Mouse (Mus musculus): Measurements from ENCODE around the gene Usp18. TPM values are rescaled to one million over a fixed set of nuclear protein-coding genes. Genes with fewer than 3 reads are reported as not detected.

Gene Usp18
- polyA plus RNA-seq, 2 experiments: 2.9 to 5.4 TPM

GRCm38 (mm10) chr6:121218002-121218401, 27.7 kb upstream of the Usp18 start:
- H3K27ac ChIP-seq: no peak overlapping the region
- DNase-seq (ENCODE audit: low read depth in 3 of 3, low spot score in 3 of 3) (no peak), ATAC-seq (ENCODE audit: insufficient read depth) (no peak)
- H3K4me1 ChIP-seq (replicated peaks; ENCODE audit: control insufficient read depth in 2 of 2, insufficient read depth in 2 of 2, low read length in 1 of 2): peaks cover 0 to 14% of the 10 kb centered on the region in 2 experiments; a peak in 1 of 4 replicates
- no peaks in the 10 kb centered on the region for H3K27me3 ChIP-seq (ENCODE audit: control insufficient read depth, insufficient read depth, low read length)
- no peak overlapping the region for H3K9ac ChIP-seq (replicated peaks)
- TF ChIP-seq CTCF (IDR thresholded peaks at IDR 0.05; ENCODE audit: low read depth): no peak
- no peak for TF ChIP-seq EP300 (IDR thresholded peaks at IDR 0.05; ENCODE audit: low read depth)
- no peaks in the 10 kb centered on the region for H3K9me3 ChIP-seq (ENCODE audit: control insufficient read depth, low read length)
- WGBS (ENCODE audit: insufficient replicate concordance): 34% methylated on average over 7 of the region's 7 CpGs
- no peak overlapping the region for H3K4me3 ChIP-seq (ENCODE audit: insufficient read depth in 1 of 2, low read depth in 2 of 2, low read length in 2 of 2)
- no peaks in the 10 kb centered on the region for H3K36me3 ChIP-seq (replicated peaks; ENCODE audit: control insufficient read depth, insufficient read depth, low read depth)
- H3K4me2 ChIP-seq (ENCODE audit: low read depth): no peak overlapping the region

- no peak overlapping the region for H3K27ac ChIP-seq
- DNase-seq (ENCODE audit: low read depth in 3 of 3, low spot score in 3 of 3) (no peak), ATAC-seq (ENCODE audit: insufficient read depth) (no peak)
- no peak overlapping the region for H3K4me2 ChIP-seq (ENCODE audit: low read depth)
- WGBS (ENCODE audit: insufficient replicate concordance): 47% methylated on average over 4 of the region's 4 CpGs
- no peaks in the 10 kb centered on the region for H3K36me3 ChIP-seq (replicated peaks; ENCODE audit: control insufficient read depth, insufficient read depth, low read depth)
- no peak overlapping the region for H3K4me3 ChIP-seq (ENCODE audit: insufficient read depth in 1 of 2, low read depth in 2 of 2, low read length in 2 of 2)
- H3K9me3 ChIP-seq (ENCODE audit: control insufficient read depth, low read length): no peaks in the 10 kb centered on the region
- H3K9ac ChIP-seq (replicated peaks): no peak overlapping the region
- H3K4me1 ChIP-seq (replicated peaks; ENCODE audit: control insufficient read depth in 2 of 2, insufficient read depth in 2 of 2, low read length in 1 of 2): peaks cover 0 to 15% of the 10 kb centered on the region in 2 experiments; a peak in 2 of 4 replicates
- H3K27me3 ChIP-seq (ENCODE audit: control insufficient read depth, insufficient read depth, low read length): no peaks in the 10 kb centered on the region
- TF ChIP-seq CTCF (IDR thresholded peaks at IDR 0.05; ENCODE audit: low read depth): no peak
- no peak for TF ChIP-seq EP300 (IDR thresholded peaks at IDR 0.05; ENCODE audit: low read depth)
Observed at GRCm38 (mm10) chr6:121219406-121219805, 26.3 kb upstream of the Usp18 start.

- no peak overlapping the region for H3K27ac ChIP-seq
- H3K36me3 ChIP-seq (replicated peaks; ENCODE audit: control insufficient read depth, insufficient read depth, low read depth): no peaks in the 10 kb centered on the region
- H3K4me1 ChIP-seq (replicated peaks; ENCODE audit: control insufficient read depth in 2 of 2, insufficient read depth in 2 of 2, low read length in 1 of 2): peaks cover 0 to 19% of the 10 kb centered on the region in 2 experiments; a peak in 2 of 4 replicates
- no peak overlapping the region for H3K4me3 ChIP-seq (ENCODE audit: insufficient read depth in 1 of 2, low read depth in 2 of 2, low read length in 2 of 2)
- TF ChIP-seq EP300 (IDR thresholded peaks at IDR 0.05; ENCODE audit: low read depth) (no peak), CTCF (IDR thresholded peaks at IDR 0.05; ENCODE audit: low read depth) (no peak)
- no peak for ATAC-seq (ENCODE audit: insufficient read depth)
- DNase-seq (ENCODE audit: low read depth in 3 of 3, low spot score in 3 of 3): no peak
- H3K4me2 ChIP-seq (ENCODE audit: low read depth): no peak overlapping the region
- WGBS (ENCODE audit: insufficient replicate concordance): 74% methylated on average over 10 of the region's 10 CpGs
- no peaks in the 10 kb centered on the region for H3K9me3 ChIP-seq (ENCODE audit: control insufficient read depth, low read length)
- H3K9ac ChIP-seq (replicated peaks): no peak overlapping the region
- no peaks in the 10 kb centered on the region for H3K27me3 ChIP-seq (ENCODE audit: control insufficient read depth, insufficient read depth, low read length)
Observed at GRCm38 (mm10) chr6:121220181-121220580, 25.5 kb upstream of the Usp18 start.

- no peak overlapping the region for H3K4me3 ChIP-seq (ENCODE audit: insufficient read depth in 1 of 2, low read depth in 2 of 2, low read length in 2 of 2)
- H3K9me3 ChIP-seq (ENCODE audit: control insufficient read depth, low read length): no peaks in the 10 kb centered on the region
- no peak overlapping the region for H3K27ac ChIP-seq
- H3K36me3 ChIP-seq (replicated peaks; ENCODE audit: control insufficient read depth, insufficient read depth, low read depth): no peaks in the 10 kb centered on the region
- H3K9ac ChIP-seq (replicated peaks): no peak overlapping the region
- ATAC-seq (ENCODE audit: insufficient read depth) (no peak), DNase-seq (ENCODE audit: low read depth in 3 of 3, low spot score in 3 of 3) (no peak)
- H3K27me3 ChIP-seq (ENCODE audit: control insufficient read depth, insufficient read depth, low read length): no peaks in the 10 kb centered on the region
- TF ChIP-seq EP300 (IDR thresholded peaks at IDR 0.05; ENCODE audit: low read depth): no peak
- 71% methylated on average over 8 of the region's 8 CpGs for WGBS (ENCODE audit: insufficient replicate concordance)
- H3K4me2 ChIP-seq (ENCODE audit: low read depth): no peak overlapping the region
- peaks cover 0 to 25% of the 10 kb centered on the region in 2 experiments; a peak in 3 of 4 replicates for H3K4me1 ChIP-seq (replicated peaks; ENCODE audit: control insufficient read depth in 2 of 2, insufficient read depth in 2 of 2, low read length in 1 of 2)
Observed at GRCm38 (mm10) chr6:121221876-121222597, 23.7 kb upstream of the Usp18 start.

- Histone ChIP-seq H3K4me1 (replicated peaks; ENCODE audit: control insufficient read depth in 2 of 2, insufficient read depth in 2 of 2, low read length in 1 of 2) (peaks cover 0 to 21% of the 10 kb centered on the region in 2 experiments; a peak in 3 of 4 replicates), H3K27ac (no peak overlapping the region), H3K4me2 (ENCODE audit: low read depth) (no peak overlapping the region), H3K27me3 (ENCODE audit: control insufficient read depth, insufficient read depth, low read length) (no peaks in the 10 kb centered on the region), H3K9ac (replicated peaks) (no peak overlapping the region), H3K4me3 (ENCODE audit: insufficient read depth in 1 of 2, low read depth in 2 of 2, low read length in 2 of 2) (no peak overlapping the region), H3K36me3 (replicated peaks; ENCODE audit: control insufficient read depth, insufficient read depth, low read depth) (no peaks in the 10 kb centered on the region), H3K9me3 (ENCODE audit: control insufficient read depth, low read length) (no peaks in the 10 kb centered on the region)
- 79% methylated on average over 14 of the region's 14 CpGs for WGBS (ENCODE audit: insufficient replicate concordance)
- ATAC-seq (ENCODE audit: insufficient read depth): no peak
- no peak for TF ChIP-seq EP300 (IDR thresholded peaks at IDR 0.05; ENCODE audit: low read depth)
- no peak for TF ChIP-seq CTCF (IDR thresholded peaks at IDR 0.05; ENCODE audit: low read depth)
- DNase-seq (ENCODE audit: low read depth in 3 of 3, low spot score in 3 of 3): no peak
Observed at GRCm38 (mm10) chr6:121223001-121223400, 22.7 kb upstream of the Usp18 start.
